Mouse (Mus musculus) layer of hippocampus, adult 2 months (tissue): ENCODE results near the gene Ccdc85b. TPM values are rescaled to one million over a fixed set of nuclear protein-coding genes. Genes with fewer than 3 reads are reported as not detected.

Experiments used
- DNase-seq, 2 experiments: peaks; one replicate each; pipeline ENCODE4 v3.0.0; 2022; ENCODE audit warnings: low spot score in 2 of 2
- H3K27ac ChIP-seq: fragments of 200-600 bp; 2 replicates; pipeline ENCODE4 v1.8.1; 2022
- H3K4me3 ChIP-seq: fragments of 200-600 bp; 2 replicates; pipeline ENCODE4 v1.8.1; 2022; ENCODE audit warnings: mild to moderate bottlenecking
- CTCF ChIP-seq: fragments of 200-600 bp; conservative IDR thresholded peaks from 2 replicates; pipeline ENCODE4 v1.8.1; 2022; ENCODE audit warnings: antibody characterized with exemption, mild to moderate bottlenecking, moderate library complexity
- total RNA-seq, 2 experiments: library from RNA; stranded (reverse); gene quantifications; 2 replicates each; pipeline ENCODE4 v1.2.3; 2021

Ccdc85b gene
- total RNA-seq, 2 experiments from 2014 or later: 31.5 to 33.9 TPM

GRCm38 (mm10) chr19:5488878-5489571 lies 31.3 kb upstream of the Ccdc85b start:
- peak; percentile 96 to 97 for DNase-seq
- peak overlapping the region; percentile 100 for H3K4me3 ChIP-seq
- H3K27ac ChIP-seq: peak overlapping the region; percentile 95
- peak; percentile 23 for TF ChIP-seq CTCF

- peak within 1 kb of the TSS; percentile 95 for H3K27ac ChIP-seq
- peak; percentile 74 for TF ChIP-seq CTCF
- peak; percentile 95 to 96 for DNase-seq
- peak within 1 kb of the TSS; percentile 100 for H3K4me3 ChIP-seq
Observed at GRCm38 (mm10) chr19:5487768-5488550, 30.3 kb upstream of the Ccdc85b start, which contains the start of gene Mus81. Mus81 (minus strand) TSS chr19:5488402.

GRCm38 (mm10) chr19:5486771-5487170 lies 29.1 kb upstream of the Ccdc85b start:
- no peak for TF ChIP-seq CTCF
- H3K27ac ChIP-seq: 0 out of 2 replicates have a peak overlapping the region, but pooled peaks have one; percentile 95
- no peak for DNase-seq
- no peak overlapping the region for H3K4me3 ChIP-seq

- TF ChIP-seq CTCF: no peak
- no peak overlapping the region for H3K27ac ChIP-seq
- no peak overlapping the region for H3K4me3 ChIP-seq
- no peak for DNase-seq
Observed at GRCm38 (mm10) chr19:5486286-5486685, 28.6 kb upstream of the Ccdc85b start.

- H3K4me3 ChIP-seq: no peak overlapping the region
- DNase-seq: no peak
- no peak overlapping the region for H3K27ac ChIP-seq
- TF ChIP-seq CTCF: no peak
Observed at GRCm38 (mm10) chr19:5485821-5486220, 28.1 kb upstream of the Ccdc85b start.

- H3K4me3 ChIP-seq: no peak overlapping the region
- TF ChIP-seq CTCF: no peak
- H3K27ac ChIP-seq: no peak overlapping the region
- no peak for DNase-seq
Observed at GRCm38 (mm10) chr19:5485371-5485770, 27.7 kb upstream of the Ccdc85b start.

GRCm38 (mm10) chr19:5484496-5484895 lies 26.8 kb upstream of the Ccdc85b start:
- H3K27ac ChIP-seq: no peak overlapping the region
- no peak for DNase-seq
- no peak for TF ChIP-seq CTCF
- no peak overlapping the region for H3K4me3 ChIP-seq

- Histone ChIP-seq H3K4me3 (no peak overlapping the region), H3K27ac (no peak overlapping the region)
- no peak for DNase-seq
- no peak for TF ChIP-seq CTCF
Observed at GRCm38 (mm10) chr19:5483386-5484359, 26.0 kb upstream of the Ccdc85b start.

- Histone ChIP-seq H3K27ac (no peak overlapping the region), H3K4me3 (no peak overlapping the region)
- no peak for TF ChIP-seq CTCF
- no peak for DNase-seq
Observed at GRCm38 (mm10) chr19:5481398-5481797, 23.7 kb upstream of the Ccdc85b start.

GRCm38 (mm10) chr19:5480016-5480415 lies 22.3 kb upstream of the Ccdc85b start:
- Histone ChIP-seq H3K27ac (no peak overlapping the region), H3K4me3 (no peak overlapping the region)
- no peak for DNase-seq
- TF ChIP-seq CTCF: no peak

- no peak for DNase-seq
- no peak overlapping the region for H3K4me3 ChIP-seq
- H3K27ac ChIP-seq: no peak overlapping the region
- no peak for TF ChIP-seq CTCF
Observed at GRCm38 (mm10) chr19:5477668-5478300, 20.1 kb upstream of the Ccdc85b start.
